Mouse (Mus musculus): ENCODE results near the gene Rpap1. TPM values are rescaled to one million over a fixed set of nuclear protein-coding genes. Genes with fewer than 3 reads are reported as not detected.

Gene Rpap1
- total and polyA plus RNA-seq, 2 experiments from 2014 or later: 10.2 to 13.9 TPM

DNA sequence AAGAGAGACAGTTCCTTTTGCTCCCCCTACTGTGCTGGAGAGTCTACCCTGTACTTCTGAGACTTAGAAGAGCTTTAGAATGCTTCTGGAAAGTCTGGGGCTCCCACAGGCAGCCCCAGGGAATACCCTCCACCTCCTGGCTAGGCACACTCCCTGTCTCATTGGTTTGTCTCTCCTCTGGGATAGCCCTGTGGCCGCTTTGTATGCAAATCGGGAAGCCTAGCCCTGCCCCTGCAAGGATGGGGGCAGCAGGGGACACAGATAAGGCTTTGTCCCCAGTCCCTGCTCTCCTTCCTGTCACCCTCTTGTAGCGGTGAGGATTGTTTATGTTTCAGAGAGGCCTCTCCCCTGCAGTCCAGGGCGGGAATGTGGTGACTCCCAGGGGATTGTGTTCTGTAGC, 21.5 kb upstream of the Rpap1 start:
- no peak for TF ChIP-seq EP300 (IDR thresholded peaks at IDR 0.05; ENCODE audit: low read depth)
- no peak for TF ChIP-seq CTCF (IDR thresholded peaks at IDR 0.05; ENCODE audit: low read depth)
- Histone ChIP-seq H3K9me3 (replicated peaks; ENCODE audit: control insufficient read depth, low read length) (no peaks in the 10 kb centered on the region), H3K9ac (replicated peaks; ENCODE audit: low read depth, low read length) (no peak overlapping the region), H3K4me1 (ENCODE audit: control insufficient read depth, insufficient read depth) (peaks cover 11% of the 10 kb centered on the region; the same call in 1 of the 2 replicates), H3K27ac (ENCODE audit: low read depth) (no peak overlapping the region), H3K4me2 (ENCODE audit: low read depth, low read length) (no peak overlapping the region), H3K36me3 (replicated peaks; ENCODE audit: control insufficient read depth, insufficient read depth, low read length) (no peaks in the 10 kb centered on the region), H3K27me3 (ENCODE audit: control insufficient read depth, insufficient read depth, low read length) (no peaks in the 10 kb centered on the region), H3K4me3 (ENCODE audit: low read depth, low read length) (no peak overlapping the region)
- ATAC-seq (ENCODE audit: insufficient read depth, low read depth) (peak; percentile 58; the same call in 1 of the 2 replicates), DNase-seq (ENCODE audit: low spot score) (no peak)
- 34% methylated on average over 4 of the region's 4 CpGs for WGBS

DNA sequence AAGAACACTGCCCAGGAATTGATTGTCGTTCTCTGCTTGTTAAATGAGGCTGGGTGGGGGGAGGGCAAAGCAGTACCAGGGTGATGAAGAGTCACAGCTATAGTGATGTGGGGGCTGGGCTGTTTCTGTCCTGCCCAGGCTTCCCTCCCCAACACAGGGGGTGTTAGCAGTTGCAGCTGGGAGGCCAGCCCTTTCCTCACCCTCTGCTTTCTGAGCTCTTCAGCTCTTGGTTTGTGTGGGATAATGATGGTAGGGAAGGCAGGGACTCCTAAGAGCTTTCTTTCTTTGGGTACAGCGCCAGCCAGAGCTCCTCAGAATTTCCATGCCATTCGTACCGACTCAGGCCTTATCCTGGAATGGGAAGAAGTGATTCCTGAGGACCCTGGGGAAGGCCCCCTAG, 21.1 kb upstream of the Rpap1 start:
- no peak overlapping the region for H3K4me2 ChIP-seq (ENCODE audit: low read depth, low read length)
- no peak overlapping the region for H3K4me3 ChIP-seq (ENCODE audit: low read depth, low read length)
- H3K9me3 ChIP-seq (replicated peaks; ENCODE audit: control insufficient read depth, low read length): no peaks in the 10 kb centered on the region
- 27% methylated on average over 4 of the region's 4 CpGs for WGBS
- H3K9ac ChIP-seq (replicated peaks; ENCODE audit: low read depth, low read length): no peak overlapping the region
- no peaks in the 10 kb centered on the region for H3K27me3 ChIP-seq (ENCODE audit: control insufficient read depth, insufficient read depth, low read length)
- H3K4me1 ChIP-seq (ENCODE audit: control insufficient read depth, insufficient read depth): peaks cover 11% of the 10 kb centered on the region; the same call in 1 of the 2 replicates
- H3K27ac ChIP-seq (ENCODE audit: low read depth): no peak overlapping the region
- H3K36me3 ChIP-seq (replicated peaks; ENCODE audit: control insufficient read depth, insufficient read depth, low read length): no peaks in the 10 kb centered on the region
- ATAC-seq (ENCODE audit: insufficient read depth, low read depth) (no peak), DNase-seq (ENCODE audit: low spot score) (no peak)
- TF ChIP-seq CTCF (IDR thresholded peaks at IDR 0.05; ENCODE audit: low read depth): no peak
- no peak for TF ChIP-seq EP300 (IDR thresholded peaks at IDR 0.05; ENCODE audit: low read depth)

DNA sequence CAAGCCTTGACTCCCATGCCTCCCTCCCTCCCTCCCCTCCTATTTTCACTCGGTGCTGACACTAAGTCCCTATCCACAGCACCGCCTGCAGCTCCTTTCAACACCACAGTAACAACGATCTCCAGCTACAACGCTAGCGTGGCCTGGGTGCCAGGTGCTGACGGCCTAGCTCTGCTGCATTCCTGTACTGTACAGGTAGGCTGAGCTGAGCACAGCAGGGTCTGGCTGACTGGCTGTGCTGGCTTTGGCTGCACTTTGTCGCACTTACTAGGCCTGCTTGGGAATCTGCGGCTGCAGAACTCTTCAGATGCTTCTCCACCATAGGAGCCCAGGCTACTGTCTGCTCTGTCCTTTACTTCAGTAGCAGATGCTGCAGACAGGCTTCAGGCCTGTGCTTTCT, 18.2 kb upstream of the Rpap1 start:
- no peak overlapping the region for H3K27ac ChIP-seq (ENCODE audit: low read depth)
- no peak for TF ChIP-seq CTCF (IDR thresholded peaks at IDR 0.05; ENCODE audit: low read depth)
- no peak for TF ChIP-seq EP300 (IDR thresholded peaks at IDR 0.05; ENCODE audit: low read depth)
- H3K36me3 ChIP-seq (replicated peaks; ENCODE audit: control insufficient read depth, insufficient read depth, low read length): no peaks in the 10 kb centered on the region
- peaks cover 11% of the 10 kb centered on the region for H3K4me1 ChIP-seq (ENCODE audit: control insufficient read depth, insufficient read depth)
- H3K27me3 ChIP-seq (ENCODE audit: control insufficient read depth, insufficient read depth, low read length): no peaks in the 10 kb centered on the region
- no peaks in the 10 kb centered on the region for H3K9me3 ChIP-seq (replicated peaks; ENCODE audit: control insufficient read depth, low read length)
- DNase-seq (ENCODE audit: low spot score): no peak
- ATAC-seq (ENCODE audit: insufficient read depth, low read depth): no peak
- no peak overlapping the region for H3K4me3 ChIP-seq (ENCODE audit: low read depth, low read length)
- 56% methylated on average over 8 of the region's 8 CpGs for WGBS
- no peak overlapping the region for H3K9ac ChIP-seq (replicated peaks; ENCODE audit: low read depth, low read length)
- H3K4me2 ChIP-seq (ENCODE audit: low read depth, low read length): no peak overlapping the region

DNA sequence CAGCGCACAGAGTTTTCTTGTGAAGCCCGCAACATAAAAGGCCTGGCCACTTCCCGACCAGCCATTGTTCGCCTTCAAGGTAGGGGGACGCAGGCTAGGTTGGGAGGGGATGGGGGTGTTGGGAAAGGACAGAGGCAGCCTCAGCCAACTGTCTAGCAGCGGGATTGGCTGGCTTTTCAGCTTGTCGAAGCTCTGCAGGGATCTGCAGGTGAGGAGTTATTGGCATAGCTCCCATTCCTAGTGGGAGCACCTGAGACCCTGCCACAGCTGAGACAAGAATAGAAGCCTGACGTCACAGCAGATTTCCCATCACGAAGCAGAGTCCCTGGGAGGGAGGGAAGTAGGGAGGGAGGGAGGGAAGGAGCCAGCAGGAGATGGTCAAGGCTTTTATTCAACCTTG, 17.4 kb upstream of the Rpap1 start:
- Histone ChIP-seq H3K9me3 (replicated peaks; ENCODE audit: control insufficient read depth, low read length) (no peaks in the 10 kb centered on the region), H3K4me1 (ENCODE audit: control insufficient read depth, insufficient read depth) (peaks cover 18% of the 10 kb centered on the region), H3K4me2 (ENCODE audit: low read depth, low read length) (no peak overlapping the region), H3K36me3 (replicated peaks; ENCODE audit: control insufficient read depth, insufficient read depth, low read length) (no peaks in the 10 kb centered on the region), H3K4me3 (ENCODE audit: low read depth, low read length) (no peak overlapping the region), H3K27ac (ENCODE audit: low read depth) (no peak overlapping the region), H3K9ac (replicated peaks; ENCODE audit: low read depth, low read length) (no peak overlapping the region), H3K27me3 (ENCODE audit: control insufficient read depth, insufficient read depth, low read length) (no peaks in the 10 kb centered on the region)
- WGBS: 53% methylated on average over 9 of the region's 9 CpGs
- TF ChIP-seq EP300 (IDR thresholded peaks at IDR 0.05; ENCODE audit: low read depth) (no peak), CTCF (IDR thresholded peaks at IDR 0.05; ENCODE audit: low read depth) (no peak)
- ATAC-seq (ENCODE audit: insufficient read depth, low read depth) (no peak), DNase-seq (ENCODE audit: low spot score) (no peak)

DNA sequence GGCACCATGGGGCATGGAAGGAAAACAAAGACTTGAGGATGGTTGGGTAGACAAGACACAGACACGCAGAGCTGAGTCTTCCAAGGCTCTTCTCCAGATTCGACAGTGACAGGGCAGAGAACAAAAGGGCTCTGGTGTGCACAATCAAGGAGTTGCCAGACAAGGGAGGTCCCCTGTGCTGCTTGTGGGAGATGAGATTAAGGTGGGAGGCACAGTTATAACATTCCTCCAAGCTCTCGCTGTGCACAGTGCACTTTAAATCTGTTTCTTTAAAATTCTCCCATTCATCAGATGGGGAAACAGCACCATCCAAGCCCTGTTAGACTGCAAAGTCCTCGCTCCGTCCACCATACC, 16.9 kb upstream of the Rpap1 start:
- H3K4me3 ChIP-seq (ENCODE audit: low read depth, low read length): no peak overlapping the region
- no peaks in the 10 kb centered on the region for H3K27me3 ChIP-seq (ENCODE audit: control insufficient read depth, insufficient read depth, low read length)
- H3K9me3 ChIP-seq (replicated peaks; ENCODE audit: control insufficient read depth, low read length): no peaks in the 10 kb centered on the region
- no peak overlapping the region for H3K27ac ChIP-seq (ENCODE audit: low read depth)
- no peak for DNase-seq (ENCODE audit: low spot score)
- H3K4me1 ChIP-seq (ENCODE audit: control insufficient read depth, insufficient read depth): peaks cover 19% of the 10 kb centered on the region
- 73% methylated on average over 5 of the region's 5 CpGs for WGBS
- no peak overlapping the region for H3K4me2 ChIP-seq (ENCODE audit: low read depth, low read length)
- no peak for TF ChIP-seq EP300 (IDR thresholded peaks at IDR 0.05; ENCODE audit: low read depth)
- no peak for TF ChIP-seq CTCF (IDR thresholded peaks at IDR 0.05; ENCODE audit: low read depth)
- no peaks in the 10 kb centered on the region for H3K36me3 ChIP-seq (replicated peaks; ENCODE audit: control insufficient read depth, insufficient read depth, low read length)
- no peak for ATAC-seq (ENCODE audit: insufficient read depth, low read depth)
- H3K9ac ChIP-seq (replicated peaks; ENCODE audit: low read depth, low read length): no peak overlapping the region

DNA sequence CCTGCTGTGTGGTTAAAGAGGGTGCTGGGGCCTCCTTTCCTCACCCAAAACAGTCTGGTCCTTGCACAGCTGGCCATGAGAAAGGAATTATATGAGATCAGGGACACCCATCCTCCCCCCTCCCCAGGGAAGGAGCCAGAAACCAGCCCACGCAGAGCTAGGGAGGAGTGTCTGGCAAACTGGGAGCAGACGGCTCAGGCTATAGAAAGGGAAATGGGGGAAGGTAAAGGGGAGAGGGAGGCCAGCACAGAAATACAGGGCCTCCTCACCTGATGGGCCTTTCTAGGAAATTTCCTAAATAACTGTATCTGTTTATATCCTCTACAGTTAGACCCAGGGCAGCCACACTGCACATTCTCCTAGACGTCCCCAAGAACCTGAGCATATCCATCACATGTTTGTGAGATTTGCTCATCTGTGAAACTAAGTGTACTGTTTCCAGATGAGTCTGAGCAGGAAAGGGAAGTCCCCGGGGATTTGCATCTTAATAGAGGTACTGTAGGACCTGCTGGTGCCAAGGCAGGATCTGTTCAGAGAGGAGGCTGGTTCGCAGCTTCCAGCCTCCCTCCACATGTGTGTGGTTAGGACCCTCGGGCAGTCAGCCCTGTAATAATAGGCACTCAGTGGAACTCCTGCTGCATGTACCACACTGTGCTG, 16.4 kb upstream of the Rpap1 start:
- no peak for ATAC-seq (ENCODE audit: insufficient read depth, low read depth)
- 57% methylated on average over 6 of the region's 6 CpGs for WGBS
- no peak overlapping the region for H3K27ac ChIP-seq (ENCODE audit: low read depth)
- H3K36me3 ChIP-seq (replicated peaks; ENCODE audit: control insufficient read depth, insufficient read depth, low read length): no peaks in the 10 kb centered on the region
- no peak for DNase-seq (ENCODE audit: low spot score)
- no peaks in the 10 kb centered on the region for H3K9me3 ChIP-seq (replicated peaks; ENCODE audit: control insufficient read depth, low read length)
- H3K4me2 ChIP-seq (ENCODE audit: low read depth, low read length): no peak overlapping the region
- TF ChIP-seq CTCF (IDR thresholded peaks at IDR 0.05; ENCODE audit: low read depth) (no peak), EP300 (IDR thresholded peaks at IDR 0.05; ENCODE audit: low read depth) (no peak)
- H3K4me3 ChIP-seq (ENCODE audit: low read depth, low read length): no peak overlapping the region
- no peak overlapping the region for H3K9ac ChIP-seq (replicated peaks; ENCODE audit: low read depth, low read length)
- H3K4me1 ChIP-seq (ENCODE audit: control insufficient read depth, insufficient read depth): peaks cover 19% of the 10 kb centered on the region
- no peaks in the 10 kb centered on the region for H3K27me3 ChIP-seq (ENCODE audit: control insufficient read depth, insufficient read depth, low read length)

Data from heart, postnatal 0 days (tissue).